Mouse (Mus musculus) left cerebral cortex, postnatal 14 days (tissue): ENCODE results near the gene Pcgf2. TPM values are rescaled to one million over a fixed set of nuclear protein-coding genes. Genes with fewer than 3 reads are reported as not detected.
A peak's percentile ranks its signal among the peaks of the same experiment; 100 is the strongest.
"Not testable (repeated sequence)": the region's sequence is repeated elsewhere in the genome, so short reads cannot be mapped to it uniquely, and the experiment has no call there.

Experiments
- DNase-seq, 2 experiments: peaks; one replicate each; pipeline ENCODE4 v3.0.0; 2021 to 2022; ENCODE audit warnings: low spot score in 2 of 2, mixed read lengths in 1 of 2
- intact Hi-C: fragments of 180-260 bp; cut with DNase I; formaldehyde crosslinking; loops from one replicate; pipeline ENCODE4 v1.15.1; 2025
- total RNA-seq, 2 experiments: library from RNA; stranded (reverse); gene quantifications; 2 replicates each; pipeline ENCODE4 v1.2.3; 2021

The Pcgf2 gene
- total RNA-seq, 2 experiments from 2014 or later, result 31.3 to 35.8 TPM

GRCm38 (mm10) chr11:97721338-97721737 lies 21.0 kb upstream of the Pcgf2 start:
- DNase-seq, result no peak
- intact Hi-C loops, result no loop called here

GRCm38 (mm10) chr11:97719041-97719440 lies 18.7 kb upstream of the Pcgf2 start:
- DNase-seq, result no peak
- intact Hi-C loops, result no loop called here

DNA sequence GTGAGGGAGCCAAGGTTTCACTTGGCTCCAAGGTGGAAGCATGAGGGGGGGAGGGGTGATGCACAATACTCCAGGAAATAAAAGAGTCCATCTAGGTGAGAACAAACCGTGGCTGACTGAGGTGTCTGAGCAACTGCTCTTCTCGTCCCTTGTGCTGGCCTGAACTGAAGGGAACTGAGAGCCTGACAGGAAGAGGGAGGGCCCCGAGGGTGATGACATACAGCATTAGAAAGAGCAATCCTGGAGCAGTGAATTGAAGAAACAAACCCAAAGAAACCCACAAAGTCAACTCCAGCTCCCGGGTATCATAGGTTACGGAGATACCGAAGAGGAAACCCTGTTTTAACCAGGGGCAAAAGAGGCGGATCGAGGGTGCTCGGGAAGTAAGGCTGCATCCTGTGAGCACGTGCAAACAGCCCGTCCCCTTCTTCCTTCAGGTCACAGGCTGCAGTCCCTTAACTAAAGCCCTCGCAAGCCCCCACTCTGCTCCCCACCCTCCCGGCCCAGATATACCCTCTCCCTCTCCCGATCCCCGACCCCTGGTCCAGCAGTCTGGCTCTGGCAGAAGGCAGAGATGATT lies 18.1 kb upstream of the Pcgf2 start:
- intact Hi-C loops, result no loop called here
- no peak for DNase-seq

DNA sequence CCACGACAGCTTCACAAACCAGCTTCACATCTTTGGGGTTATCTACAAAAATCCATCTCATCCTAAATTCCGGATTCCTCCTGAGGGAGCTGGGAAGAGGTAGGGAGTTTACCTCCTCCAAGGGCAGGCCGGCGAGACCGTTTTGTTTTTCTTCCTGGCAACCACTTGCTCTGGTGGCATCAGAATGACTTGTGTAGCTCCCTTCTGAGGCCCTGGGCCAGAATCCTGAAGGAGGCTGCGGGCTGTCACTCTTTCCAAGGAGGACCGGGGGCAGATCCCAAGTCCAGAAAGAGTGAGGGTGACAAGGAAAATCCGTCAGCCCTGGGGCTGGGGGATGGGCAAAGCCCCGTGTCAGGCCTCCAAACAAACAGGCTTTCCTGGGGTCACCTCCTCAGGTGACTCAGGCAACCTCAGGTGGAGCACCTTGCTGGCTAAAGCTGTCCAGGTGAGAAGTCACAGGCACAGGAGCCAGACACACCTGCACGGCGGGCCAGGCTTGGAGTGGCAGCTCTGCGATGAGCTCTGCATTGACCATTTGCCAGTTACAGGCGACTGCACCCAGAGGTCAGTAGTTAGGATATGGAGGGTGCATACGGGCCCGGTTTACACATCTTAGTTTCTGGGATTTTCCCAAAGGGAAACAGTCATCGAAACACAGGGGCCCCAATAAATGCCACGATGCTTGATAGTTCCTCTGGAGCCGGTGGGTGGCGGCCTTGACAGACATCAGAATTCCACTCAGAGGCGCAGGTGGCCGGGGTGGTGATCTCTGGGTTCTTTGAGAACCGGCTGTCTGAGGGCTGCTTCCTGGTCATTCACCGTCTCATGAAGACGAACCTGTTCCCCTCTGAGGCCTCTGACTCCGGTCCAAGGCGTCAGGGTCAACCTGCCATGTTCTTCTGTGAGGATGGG lies 17.3 kb upstream of the Pcgf2 start:
- DNase-seq, result no peak
- intact Hi-C loops, result no loop called here

- intact Hi-C loops, result no loop called here
- DNase-seq, result no peak
Measured at GRCm38 (mm10) chr11:97716021-97716420, 15.7 kb upstream of the Pcgf2 start.

DNA sequence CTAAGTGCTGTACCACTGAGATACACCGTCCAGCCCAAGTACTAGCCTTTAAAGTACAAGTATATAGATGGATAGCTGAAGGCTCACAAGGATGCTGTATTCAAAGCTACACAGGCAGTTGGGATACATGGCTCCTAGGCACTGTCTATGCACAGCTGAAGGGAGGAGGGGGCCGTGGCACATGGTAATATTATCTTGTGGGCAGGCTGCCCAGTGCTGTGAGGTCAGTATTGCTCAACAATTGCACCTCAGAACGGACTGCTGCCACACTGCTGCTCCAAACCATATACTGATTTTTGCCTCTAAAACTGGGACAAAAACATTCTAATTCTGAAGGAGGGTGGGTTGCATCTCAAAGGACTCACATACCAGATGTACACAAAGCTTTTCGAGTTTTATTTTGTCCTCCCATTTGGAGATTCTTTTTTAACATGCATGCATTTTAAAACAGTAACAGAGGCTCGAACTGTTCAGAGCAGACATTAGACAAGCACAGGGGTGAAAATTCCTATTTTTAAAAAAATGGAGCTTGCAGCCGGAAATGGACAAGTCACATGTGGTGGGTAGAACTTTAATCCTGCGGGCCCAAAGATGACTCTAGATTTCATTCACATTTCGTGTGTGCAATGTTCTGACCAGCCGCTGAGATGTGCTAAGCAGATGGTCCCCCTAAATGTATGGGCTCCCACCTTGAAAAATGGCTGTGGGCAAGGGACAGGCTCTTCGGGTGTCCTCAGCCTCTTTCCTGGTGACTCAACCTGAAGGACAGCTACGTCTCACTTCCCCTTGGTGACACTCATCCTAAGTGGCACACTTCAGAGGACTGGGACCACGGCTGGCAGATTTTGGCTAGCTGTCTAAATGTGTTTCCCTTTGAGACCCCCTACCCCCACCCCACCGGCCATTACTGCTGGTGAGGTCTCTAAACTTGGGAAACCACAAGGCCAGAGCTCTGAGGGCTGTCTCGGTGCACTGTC lies 14.8 kb upstream of the Pcgf2 start:
- intact Hi-C loops, result no loop called here
- peak; percentile 49 to 61 for DNase-seq

DNA sequence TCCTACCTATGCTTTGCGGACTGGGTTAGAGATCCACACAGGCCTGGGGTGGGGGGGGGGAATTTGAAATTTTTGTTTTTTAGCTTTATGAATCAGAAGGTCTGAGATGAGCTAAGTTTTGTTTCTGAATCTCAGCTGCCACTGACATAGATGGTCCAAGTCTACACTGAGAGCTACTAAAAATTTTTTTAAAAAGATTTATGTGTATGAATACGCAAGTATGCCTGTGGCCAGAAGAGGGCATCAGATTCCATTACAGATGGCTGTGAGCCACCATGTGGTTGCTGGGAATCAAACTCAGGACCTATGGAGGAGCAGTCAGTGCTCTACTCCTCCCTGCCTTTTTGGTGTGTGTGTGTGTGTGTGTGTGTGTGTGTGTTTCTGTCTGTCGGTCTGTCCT lies 14.1 kb upstream of the Pcgf2 start:
- intact Hi-C loops, result no loop called here

GRCm38 (mm10) chr11:97713896-97714295 lies 13.6 kb upstream of the Pcgf2 start:
- DNase-seq, result peak in 1 of 2 experiments; percentile 46

More for the DNA sequence above, 14.1 kb upstream of the Pcgf2 start:
- no peak for DNase-seq

DNA sequence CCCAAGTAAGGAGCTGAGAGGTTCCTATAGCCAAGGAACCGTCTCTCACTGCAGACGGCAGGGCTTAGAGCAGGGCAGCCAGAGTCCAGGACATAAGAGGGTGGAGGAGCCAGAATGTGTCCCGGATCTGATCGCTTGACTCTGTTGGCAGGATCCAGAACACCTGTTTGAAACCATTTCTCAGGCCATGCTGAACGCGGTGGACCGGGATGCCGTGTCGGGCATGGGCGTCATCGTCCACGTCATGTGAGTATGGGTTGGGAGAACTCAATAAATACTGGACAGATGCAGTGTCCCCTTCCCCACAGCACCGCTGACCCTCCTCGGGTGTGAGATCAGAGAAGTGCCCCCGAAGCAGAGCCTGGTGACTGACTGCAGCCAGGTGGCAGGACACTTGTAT lies 12.0 kb upstream of the Pcgf2 start:
- DNase-seq, result no peak
- intact Hi-C loops, result no loop called here

More at GRCm38 (mm10) chr11:97713896-97714295, 13.6 kb upstream of the Pcgf2 start:
- intact Hi-C loops, result no loop called here

DNA sequence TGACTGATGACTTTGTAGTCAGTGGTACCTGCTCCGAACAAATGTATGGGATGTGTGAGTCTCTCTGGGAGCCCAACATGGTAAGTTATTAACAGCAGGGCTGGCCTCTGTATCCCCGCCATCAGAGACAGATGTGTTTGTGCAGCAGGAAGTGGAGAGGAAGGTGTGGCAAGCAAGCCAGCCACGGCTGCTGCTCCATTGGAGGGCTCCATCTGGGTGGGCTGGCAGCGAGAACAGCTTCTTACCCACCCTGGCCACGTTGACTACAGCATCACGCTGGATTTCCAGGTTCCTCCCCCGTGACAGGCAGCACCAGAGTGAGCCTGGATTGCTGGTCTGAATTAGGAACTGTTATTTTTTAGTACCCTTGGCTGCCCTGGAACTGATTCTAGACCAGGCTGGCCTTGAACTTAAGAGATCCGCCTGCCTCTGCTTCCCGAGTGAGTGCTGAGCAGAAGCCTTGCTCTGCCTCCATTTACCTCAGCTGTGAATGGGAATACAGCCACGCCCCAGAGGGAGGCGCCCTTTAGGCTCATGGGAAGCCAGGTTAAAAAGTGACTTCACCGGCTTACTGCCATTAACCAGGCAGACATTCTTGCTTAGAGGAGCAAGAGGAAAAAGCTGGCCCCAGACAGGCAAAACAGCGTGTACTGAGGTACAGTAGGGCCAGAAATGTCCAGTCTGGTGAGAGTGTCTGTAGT lies 11.1 kb upstream of the Pcgf2 start:
- DNase-seq, result no peak
- intact Hi-C loops, result no loop called here

GRCm38 (mm10) chr11:97710067-97710466 lies 9.8 kb upstream of the Pcgf2 start:
- intact Hi-C loops, result not testable (repeated sequence)

DNA sequence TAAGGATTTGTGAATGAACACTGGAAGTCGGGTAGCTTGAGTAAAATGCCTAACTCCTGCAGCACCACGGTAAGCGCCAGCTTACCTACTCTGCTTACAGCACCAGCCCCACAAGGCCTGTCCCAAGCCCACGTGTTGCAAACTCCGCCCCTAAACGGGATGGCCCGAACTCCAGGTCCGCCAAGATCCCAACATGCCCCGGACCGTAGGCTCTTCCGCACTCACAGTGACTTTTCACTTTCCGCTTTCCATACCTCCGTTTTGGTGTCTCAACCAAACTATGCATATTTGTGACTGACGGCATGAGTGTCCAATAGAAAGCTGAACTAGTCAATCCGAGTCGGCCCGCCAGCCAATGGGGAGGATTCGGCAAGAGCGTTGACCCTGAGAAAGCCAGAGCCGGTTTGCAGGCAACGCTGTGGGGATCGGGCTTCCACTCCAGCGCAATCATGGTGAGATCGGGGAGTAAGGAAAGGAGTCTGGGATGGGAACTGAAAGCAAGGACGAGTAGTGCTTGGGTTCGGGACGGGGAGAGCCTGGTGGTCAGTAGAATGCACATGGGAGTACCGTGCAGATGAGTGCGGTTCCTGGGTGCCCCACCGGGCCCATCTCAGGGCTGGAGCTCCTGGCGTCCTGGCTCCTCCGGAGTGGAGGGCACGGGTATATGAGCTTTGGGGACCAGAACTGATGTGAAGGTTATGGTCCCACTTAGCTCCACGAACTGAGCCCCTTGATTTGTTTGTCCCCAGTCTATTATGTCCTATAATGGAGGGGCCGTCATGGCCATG lies 2.9 kb upstream of the Pcgf2 start, which contains the start of gene Psmb3:
Gene Psmb3, plus strand, starts transcription at position 361 of the 788 bp plus-strand sequence.
- peak; percentile 100 for DNase-seq
- intact Hi-C loops, result loop anchor here (5.0 kb wide), 2 partner anchors 39 to 179 kb away; partner anchors contain the start of genes Fbxo47 and Pip4k2b

More at GRCm38 (mm10) chr11:97710067-97710466, 9.8 kb upstream of the Pcgf2 start:
- DNase-seq, result not testable (repeated sequence)

GRCm38 (mm10) chr11:97702393-97702745 lies 2.1 kb upstream of the Pcgf2 start:
- peak; percentile 92 to 94 for DNase-seq
- intact Hi-C loops, result loop anchor here (5.0 kb wide), 2 partner anchors 40 to 180 kb away; partner anchors contain the start of genes Fbxo47 and Pip4k2b

DNA sequence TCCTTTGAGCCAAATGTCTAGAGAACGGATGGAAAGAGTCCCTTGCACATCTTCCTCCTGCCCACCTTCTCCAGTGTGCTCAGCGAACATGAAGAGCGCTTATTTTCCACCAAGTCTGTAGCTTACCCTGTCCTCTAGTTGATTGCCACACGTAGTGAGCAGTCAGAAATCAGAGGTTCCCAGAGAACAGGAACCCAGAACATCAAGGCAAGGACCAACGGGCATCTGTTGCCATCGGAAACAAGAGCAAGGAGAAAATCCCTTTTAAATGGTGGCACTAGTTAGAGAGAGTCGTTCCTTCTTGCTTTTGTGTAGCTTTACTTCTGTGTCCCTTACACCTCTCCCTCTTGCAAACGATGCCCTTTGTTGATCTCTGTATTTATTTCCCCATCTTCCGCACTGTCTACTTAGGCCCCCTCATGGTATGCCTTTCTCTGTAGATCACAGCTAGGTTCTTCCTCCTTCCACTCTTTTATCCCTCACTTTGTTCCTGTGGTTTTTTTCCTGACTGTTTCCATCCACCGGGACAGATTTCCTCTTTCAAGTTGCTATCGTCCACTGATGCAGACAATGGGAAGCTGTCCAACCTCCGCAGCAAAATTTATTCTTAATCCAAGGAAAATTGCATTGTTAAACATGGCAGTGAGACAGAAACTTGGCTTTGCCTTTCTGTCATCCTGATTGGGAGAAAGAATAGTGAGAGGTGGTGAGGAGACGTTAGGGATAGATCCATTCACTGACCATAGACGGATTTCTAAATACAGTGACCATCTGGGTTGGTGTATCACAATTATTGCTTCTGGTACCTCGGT lies 1.5 kb upstream of the Pcgf2 start:
- intact Hi-C loops, result loop anchor here (5.0 kb wide), 2 partner anchors 41 to 181 kb away; partner anchors contain the start of genes Fbxo47 and Pip4k2b

DNA sequence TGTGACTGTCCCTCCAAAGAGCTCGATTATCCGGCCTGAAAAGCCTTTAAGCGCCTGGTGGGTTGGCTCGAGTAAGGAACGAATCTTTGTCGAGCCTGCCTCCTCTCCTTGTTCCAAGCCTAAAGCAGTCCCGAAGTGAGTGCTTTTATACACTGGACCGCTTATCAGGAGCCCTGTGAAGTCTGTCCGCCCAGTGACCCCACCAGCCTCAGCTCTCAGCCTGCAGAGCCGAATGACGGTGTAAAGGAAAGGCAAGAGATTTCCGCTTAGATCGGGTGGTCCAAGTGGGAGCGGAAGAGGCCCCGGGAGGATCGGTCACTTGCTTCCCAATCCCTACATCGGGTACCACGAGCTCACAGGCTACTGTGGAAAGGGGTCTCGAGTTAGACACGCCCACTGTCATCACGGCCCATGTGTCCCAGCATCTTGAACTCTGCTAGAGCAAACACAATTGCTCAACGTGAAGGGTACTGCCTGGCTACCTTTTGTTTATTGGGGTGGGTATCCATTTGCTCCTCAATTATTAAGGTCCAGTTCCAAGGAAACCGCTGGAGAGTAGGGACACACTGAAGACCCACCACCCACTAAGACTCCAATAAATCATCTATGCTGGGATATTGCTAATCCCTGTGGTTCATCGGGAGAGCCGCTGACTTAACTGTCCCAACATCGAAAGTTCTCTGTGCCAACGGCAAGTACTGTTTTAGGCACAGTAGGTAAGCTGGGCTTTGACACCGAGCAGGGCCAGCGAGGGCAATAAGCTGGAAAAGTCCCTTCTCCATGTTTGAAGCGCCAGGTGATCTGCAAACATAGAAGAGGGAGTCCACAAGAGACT lies 666 bp upstream of the Pcgf2 start:
- DNase-seq, result peak in 1 of 2 experiments; percentile 28
- intact Hi-C loops, result loop anchor here (5.0 kb wide), 2 partner anchors 41 to 181 kb away; partner anchors contain the start of genes Fbxo47 and Pip4k2b

More for the DNA sequence above, 1.5 kb upstream of the Pcgf2 start:
- DNase-seq, result no peak

DNA sequence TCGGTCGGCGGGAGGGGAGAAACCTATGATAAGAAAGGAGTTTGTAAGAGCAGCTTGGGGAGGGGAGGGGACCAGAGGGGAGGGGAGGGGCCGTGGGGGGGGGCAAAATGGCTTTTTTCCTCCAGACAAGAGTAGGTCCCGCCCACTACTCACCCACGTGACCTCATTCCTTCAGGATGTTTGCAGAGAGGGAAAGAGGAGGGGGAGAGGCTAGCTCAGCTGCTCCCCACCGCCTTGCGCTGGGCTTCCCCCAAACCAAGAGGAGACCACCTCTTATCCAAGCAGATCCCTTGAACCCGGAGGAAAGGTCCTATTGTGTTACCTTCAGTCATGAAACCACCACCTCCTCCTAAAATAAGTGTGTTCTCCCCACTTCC lies 683 bp downstream of the Pcgf2 start:
- DNase-seq, result peak; percentile 87 to 92
- intact Hi-C loops, result loop anchor here (2.0 to 5.0 kb wide), 3 partner anchors 39 to 183 kb away; partner anchors contain the start of genes Fbxo47 and Pip4k2b
